Mouse (Mus musculus) forebrain, embryonic 12.5 days (tissue): ENCODE measurements around the gene Cfap299. TPM values are rescaled to one million over a fixed set of nuclear protein-coding genes. Genes with fewer than 3 reads are reported as not detected.

Experiments
- ATAC-seq: fragments of 200-750 bp; cut with Nextera tagmentation; 2 replicates; pipeline ENCODE4 v1.8.0; 2017; ENCODE audit warnings: moderate TSS enrichment; ENCODE audit not compliant: low FRiP score
- H3K27ac ChIP-seq: fragments of 300-500 bp; sonication (generic); 2 replicates; pipeline ENCODE4 v1.5.1; 2016; ENCODE audit warnings: mild to moderate bottlenecking
- H3K27me3 ChIP-seq: fragments of 300-500 bp; sonication (generic); 2 replicates; pipeline ENCODE4 v1.6.1; 2016; ENCODE audit warnings: mild to moderate bottlenecking
- H3K36me3 ChIP-seq: fragments of 300-500 bp; sonication (generic); replicated peaks from 2 replicates; pipeline ENCODE4 v1.6.1; 2016; ENCODE audit warnings: mild to moderate bottlenecking
- H3K4me1 ChIP-seq: fragments of 300-500 bp; sonication (generic); 2 replicates; pipeline ENCODE4 v1.6.1; 2016
- H3K4me2 ChIP-seq: fragments of 300-500 bp; sonication (generic); 2 replicates; pipeline ENCODE4 v1.6.1; 2016; ENCODE audit warnings: mild to moderate bottlenecking, moderate library complexity
- H3K4me3 ChIP-seq: fragments of 300-500 bp; sonication (generic); replicated peaks from 2 replicates; pipeline ENCODE4 v1.5.1; 2016; ENCODE audit warnings: mild to moderate bottlenecking
- H3K9ac ChIP-seq: fragments of 300-500 bp; sonication (generic); 2 replicates; pipeline ENCODE4 v1.6.1; 2016; ENCODE audit warnings: mild to moderate bottlenecking
- H3K9me3 ChIP-seq: fragments of 300-500 bp; sonication (generic); 2 replicates; pipeline ENCODE4 v1.6.1; 2016
- WGBS: fragments of 180-500 bp; shearing (Covaris S2); methylation state at CpG from one replicate; pipeline ENCODE4 v1.1.7; 2016; 5-methylcytosine and 5-hydroxymethylcytosine counted together
- polyA plus RNA-seq: library from polyadenylated mRNA; unstranded; fragments of >200 nt; fragmentation: Nextera tagmentation; extraction: Ambion mirVana; gene quantifications from 2 replicates; pipeline ENCODE4 v1.2.1, GENCODE M21; 2016

Gene Cfap299
- polyA plus RNA-seq, 1 experiment from 2014 or later, result 0.46 TPM

GRCm38 (mm10) chr5:98477261-98477660 lies 148.2 kb downstream of the Cfap299 start:
- no peaks in the 10 kb centered on the region for H3K9me3 ChIP-seq
- 88% methylated on average over 8 of the region's 8 CpGs for WGBS
- H3K27me3 ChIP-seq, result no peaks in the 10 kb centered on the region
- H3K27ac ChIP-seq, result no peak overlapping the region
- H3K4me2 ChIP-seq, result no peak overlapping the region
- no peak overlapping the region for H3K4me3 ChIP-seq
- H3K9ac ChIP-seq, result no peak overlapping the region
- no peaks in the 10 kb centered on the region for H3K4me1 ChIP-seq
- H3K36me3 ChIP-seq, result no peaks in the 10 kb centered on the region
- no peak for ATAC-seq

DNA sequence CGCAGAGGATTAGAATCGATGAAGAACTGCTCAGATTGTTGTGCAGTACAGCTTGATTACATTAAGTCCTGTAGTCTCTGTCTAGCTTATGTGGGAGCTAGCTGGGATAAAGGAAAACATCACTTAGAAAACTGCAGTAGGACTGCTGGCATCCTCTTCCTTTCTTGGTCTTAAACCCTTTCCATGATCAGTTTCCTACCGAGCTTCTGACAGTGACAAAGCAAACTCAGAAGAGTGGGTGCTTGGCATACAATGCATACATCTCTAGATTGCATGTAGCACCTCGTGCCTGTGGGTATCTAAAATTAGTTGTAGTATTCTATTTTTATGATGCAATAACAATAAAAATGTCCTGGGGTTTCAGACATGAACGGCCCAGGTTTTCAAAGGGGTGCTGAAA lies 154.4 kb downstream of the Cfap299 start:
- Histone ChIP-seq H3K4me2 (no peak overlapping the region), H3K4me1 (no peaks in the 10 kb centered on the region), H3K36me3 (no peaks in the 10 kb centered on the region), H3K27me3 (no peaks in the 10 kb centered on the region), H3K27ac (no peak overlapping the region), H3K4me3 (no peak overlapping the region), H3K9ac (no peak overlapping the region), H3K9me3 (no peaks in the 10 kb centered on the region)
- WGBS, result 79% methylated on average over 5 of the region's 5 CpGs
- ATAC-seq, result no peak

- Histone ChIP-seq H3K27ac (no peak overlapping the region), H3K4me1 (no peaks in the 10 kb centered on the region), H3K4me3 (no peak overlapping the region), H3K27me3 (no peaks in the 10 kb centered on the region), H3K36me3 (no peaks in the 10 kb centered on the region), H3K9me3 (no peaks in the 10 kb centered on the region), H3K4me2 (no peak overlapping the region), H3K9ac (no peak overlapping the region)
- no peak for ATAC-seq
- 82% methylated on average over 1 of the region's 1 CpGs for WGBS
Observed at GRCm38 (mm10) chr5:98485189-98485588, 156.1 kb downstream of the Cfap299 start.

DNA sequence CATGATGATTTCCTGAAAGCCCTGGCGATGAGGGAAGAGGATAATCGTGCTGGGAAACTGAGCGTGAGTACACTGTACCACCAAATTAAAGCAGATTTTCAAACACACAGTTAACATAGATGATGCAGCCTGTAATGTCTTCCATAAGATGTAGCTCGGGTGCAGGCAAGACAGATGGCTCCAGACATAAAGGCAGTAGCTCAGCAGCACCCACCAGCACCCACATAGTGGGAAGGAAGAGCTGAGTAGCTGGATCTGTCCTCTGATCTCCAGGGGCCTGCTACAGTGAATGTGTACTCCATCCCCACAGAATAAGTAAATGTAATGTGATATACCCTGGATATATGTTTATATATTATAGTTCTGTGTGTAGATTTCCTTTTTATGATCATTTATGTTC lies 169.2 kb downstream of the Cfap299 start:
- Histone ChIP-seq H3K4me1 (no peaks in the 10 kb centered on the region), H3K4me3 (no peak overlapping the region), H3K27ac (no peak overlapping the region), H3K36me3 (no peaks in the 10 kb centered on the region), H3K9ac (no peak overlapping the region), H3K27me3 (no peaks in the 10 kb centered on the region), H3K9me3 (no peaks in the 10 kb centered on the region), H3K4me2 (no peak overlapping the region)
- 82% methylated on average over 4 of the region's 4 CpGs for WGBS
- ATAC-seq, result no peak

- Histone ChIP-seq H3K9ac (no peak overlapping the region), H3K4me2 (no peak overlapping the region), H3K4me1 (no peaks in the 10 kb centered on the region), H3K36me3 (no peaks in the 10 kb centered on the region), H3K4me3 (no peak overlapping the region), H3K27me3 (no peaks in the 10 kb centered on the region), H3K9me3 (no peaks in the 10 kb centered on the region), H3K27ac (no peak overlapping the region)
- WGBS, result 92% methylated on average over 7 of the region's 7 CpGs
- no peak for ATAC-seq
Observed at GRCm38 (mm10) chr5:98516214-98516613, 187.1 kb downstream of the Cfap299 start.

DNA sequence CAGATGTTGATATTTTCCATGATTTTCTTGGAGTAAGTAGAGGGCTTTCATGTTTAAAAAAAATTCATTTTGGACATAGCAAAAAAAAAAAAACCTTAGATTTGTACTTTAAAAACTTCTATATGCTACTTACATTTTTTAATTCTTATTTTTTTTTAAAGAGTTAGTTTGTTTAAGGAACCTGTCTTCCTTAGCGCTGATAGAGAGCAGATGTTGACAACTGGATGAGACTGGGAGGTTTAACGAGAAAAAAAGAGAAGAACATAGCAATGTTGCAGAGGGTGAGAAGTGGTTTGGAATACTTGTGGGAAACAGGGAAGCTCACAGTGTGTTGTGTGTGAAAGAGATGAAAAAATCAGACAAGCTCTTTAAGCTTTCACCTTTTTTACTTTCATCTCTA lies 191.0 kb downstream of the Cfap299 start:
- no peaks in the 10 kb centered on the region for H3K9me3 ChIP-seq
- H3K27me3 ChIP-seq, result no peaks in the 10 kb centered on the region
- no peak overlapping the region for H3K4me3 ChIP-seq
- no peaks in the 10 kb centered on the region for H3K36me3 ChIP-seq
- H3K4me1 ChIP-seq, result no peaks in the 10 kb centered on the region
- WGBS, result 80% methylated on average over 2 of the region's 2 CpGs
- no peak overlapping the region for H3K9ac ChIP-seq
- H3K4me2 ChIP-seq, result no peak overlapping the region
- no peak overlapping the region for H3K27ac ChIP-seq
- ATAC-seq, result no peak

DNA sequence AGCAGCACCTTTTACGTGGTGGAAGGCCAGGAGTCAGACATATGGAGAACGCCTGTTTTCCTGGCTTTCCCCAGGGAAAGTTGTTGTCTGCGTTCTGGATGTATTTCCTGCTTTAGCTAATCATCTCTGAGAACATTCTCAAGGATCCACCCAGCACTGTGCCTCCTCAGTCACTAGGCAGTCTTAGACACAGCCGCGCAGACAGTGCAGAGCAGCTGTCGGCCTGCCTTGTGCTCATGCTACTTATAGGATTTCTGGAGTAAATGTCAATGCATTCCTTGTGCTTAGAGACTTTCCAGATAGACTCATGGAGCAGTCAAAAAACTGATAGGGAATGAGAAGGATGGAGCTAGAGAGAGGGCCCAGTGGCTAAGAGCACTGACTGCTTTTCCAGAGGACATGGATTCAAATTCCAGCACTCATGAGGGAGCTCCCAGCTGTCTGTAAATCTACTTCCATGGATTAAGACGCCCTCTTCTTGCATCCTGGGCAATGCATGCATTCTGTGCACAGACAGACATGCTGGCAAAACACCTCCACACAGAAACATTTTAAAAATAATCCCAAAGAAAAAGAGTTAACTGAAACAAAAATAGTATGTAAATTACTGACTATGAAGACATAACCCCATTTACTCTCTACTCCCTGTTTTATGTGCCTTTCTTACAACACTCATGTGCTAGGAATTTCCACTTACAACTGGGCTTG lies 193.3 kb downstream of the Cfap299 start:
- Histone ChIP-seq H3K9ac (no peak overlapping the region), H3K27me3 (no peaks in the 10 kb centered on the region), H3K36me3 (no peaks in the 10 kb centered on the region), H3K9me3 (no peaks in the 10 kb centered on the region), H3K4me2 (no peak overlapping the region), H3K4me3 (no peak overlapping the region), H3K27ac (no peak overlapping the region), H3K4me1 (no peaks in the 10 kb centered on the region)
- 91% methylated on average over 7 of the region's 7 CpGs for WGBS
- no peak for ATAC-seq

DNA sequence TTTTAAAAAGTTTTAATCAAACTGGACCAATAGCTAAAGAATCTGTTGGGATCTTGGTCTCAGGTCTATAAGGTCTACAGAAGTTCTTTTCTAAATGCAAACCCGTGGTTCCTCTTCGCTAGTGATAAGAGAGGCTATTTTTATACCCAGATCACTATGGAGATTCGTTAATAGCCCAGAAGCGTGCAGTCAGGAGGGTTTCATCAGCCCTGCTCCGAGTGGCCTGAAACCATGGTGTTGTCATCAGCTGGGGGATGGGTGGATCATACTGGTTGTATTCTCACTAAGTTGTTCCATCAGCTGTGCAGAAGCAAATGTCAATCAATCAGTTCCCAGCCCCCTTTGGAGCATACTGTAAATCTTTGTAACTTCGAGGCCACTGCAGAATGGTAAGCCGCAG lies 193.9 kb downstream of the Cfap299 start:
- Histone ChIP-seq H3K27ac (no peak overlapping the region), H3K9ac (no peak overlapping the region), H3K4me3 (no peak overlapping the region), H3K27me3 (no peaks in the 10 kb centered on the region), H3K36me3 (no peaks in the 10 kb centered on the region), H3K9me3 (no peaks in the 10 kb centered on the region), H3K4me2 (no peak overlapping the region), H3K4me1 (no peaks in the 10 kb centered on the region)
- ATAC-seq, result no peak
- WGBS, result 91% methylated on average over 7 of the region's 7 CpGs

DNA sequence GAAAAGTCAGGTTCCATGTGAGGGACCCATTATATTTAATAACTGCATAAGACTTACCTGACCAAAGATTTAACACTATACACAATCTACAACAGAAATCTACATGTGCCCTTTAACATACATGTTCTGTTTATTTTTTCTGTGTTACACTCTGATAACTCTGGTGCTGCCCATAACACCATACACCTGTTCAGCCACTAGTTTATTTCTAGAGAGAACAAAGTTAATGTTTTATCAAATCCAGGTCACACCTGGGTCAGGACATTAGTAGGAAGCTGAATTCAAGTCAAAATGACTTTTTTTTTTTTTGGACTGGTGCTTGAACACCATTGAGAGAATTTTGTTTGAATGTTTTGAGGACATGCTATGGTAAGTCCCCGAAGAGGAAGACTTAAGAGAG lies 194.7 kb downstream of the Cfap299 start:
- 100% methylated on average over 1 of the region's 1 CpGs for WGBS
- no peak for ATAC-seq
- no peak overlapping the region for H3K27ac ChIP-seq
- no peaks in the 10 kb centered on the region for H3K27me3 ChIP-seq
- no peaks in the 10 kb centered on the region for H3K36me3 ChIP-seq
- H3K4me1 ChIP-seq, result no peaks in the 10 kb centered on the region
- no peak overlapping the region for H3K4me2 ChIP-seq
- no peak overlapping the region for H3K4me3 ChIP-seq
- H3K9ac ChIP-seq, result no peak overlapping the region
- H3K9me3 ChIP-seq, result no peaks in the 10 kb centered on the region

- 93% methylated on average over 1 of the region's 1 CpGs for WGBS
- H3K9ac ChIP-seq, result no peak overlapping the region
Observed at GRCm38 (mm10) chr5:98541333-98541732, 212.2 kb downstream of the Cfap299 start.

GRCm38 (mm10) chr5:98550285-98550684 lies 221.2 kb downstream of the Cfap299 start:
- Histone ChIP-seq H3K27ac (no peak overlapping the region), H3K9ac (no peak overlapping the region), H3K4me3 (no peak overlapping the region), H3K4me1 (0 out of 2 replicates have a peak, but pooled peaks cover 5% of the 10 kb centered on the region), H3K4me2 (no peak overlapping the region), H3K9me3 (no peaks in the 10 kb centered on the region), H3K36me3 (no peaks in the 10 kb centered on the region), H3K27me3 (no peaks in the 10 kb centered on the region)
- ATAC-seq, result no peak
- 67% methylated on average over 5 of the region's 5 CpGs for WGBS

More at GRCm38 (mm10) chr5:98541333-98541732, 212.2 kb downstream of the Cfap299 start:
- no peaks in the 10 kb centered on the region for H3K27me3 ChIP-seq
- H3K36me3 ChIP-seq, result no peaks in the 10 kb centered on the region
- ATAC-seq, result no peak
- H3K9me3 ChIP-seq, result no peaks in the 10 kb centered on the region
- no peak overlapping the region for H3K4me3 ChIP-seq
- no peak overlapping the region for H3K27ac ChIP-seq
- H3K4me2 ChIP-seq, result no peak overlapping the region
- H3K4me1 ChIP-seq, result no peaks in the 10 kb centered on the region

DNA sequence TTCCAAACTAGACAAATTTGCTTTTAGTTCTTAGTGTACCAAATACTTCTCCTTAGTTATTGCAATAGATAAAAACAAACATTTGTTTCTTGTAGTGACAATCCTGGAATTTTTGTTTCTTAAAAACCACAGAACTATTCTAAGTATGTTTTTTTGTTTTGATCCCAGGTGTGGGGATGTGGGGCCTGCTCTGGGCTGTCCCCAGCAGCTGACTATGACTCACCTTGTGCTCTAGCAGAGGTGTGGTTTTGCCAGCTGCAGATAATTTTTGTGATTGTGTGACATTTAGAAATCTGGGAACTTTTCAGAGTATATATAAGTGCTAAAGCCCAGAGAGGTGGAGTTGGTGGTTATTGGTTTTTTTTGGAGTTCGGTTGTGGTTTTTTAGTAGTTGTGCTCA lies 221.8 kb downstream of the Cfap299 start:
- H3K27me3 ChIP-seq, result no peaks in the 10 kb centered on the region
- no peaks in the 10 kb centered on the region for H3K9me3 ChIP-seq
- H3K36me3 ChIP-seq, result no peaks in the 10 kb centered on the region
- no peak overlapping the region for H3K4me3 ChIP-seq
- no peak for ATAC-seq
- no peak overlapping the region for H3K9ac ChIP-seq
- H3K27ac ChIP-seq, result no peak overlapping the region
- H3K4me1 ChIP-seq, result 0 out of 2 replicates have a peak, but pooled peaks cover 5% of the 10 kb centered on the region
- no peak overlapping the region for H3K4me2 ChIP-seq
- 94% methylated on average over 1 of the region's 1 CpGs for WGBS

GRCm38 (mm10) chr5:98552395-98552794 lies 223.3 kb downstream of the Cfap299 start, which contains the start of gene Gm11111:
Gene Gm11111 (plus strand): TSS chr5:98552695.
- Histone ChIP-seq H3K27ac (no peak within 1 kb of the TSS), H3K27me3 (no peaks in the 10 kb centered on the region), H3K36me3 (no peaks in the 10 kb centered on the region), H3K9me3 (no peaks in the 10 kb centered on the region), H3K4me1 (0 out of 2 replicates have a peak, but pooled peaks cover 5% of the 10 kb centered on the region), H3K4me2 (no peak within 1 kb of the TSS), H3K4me3 (no peak within 1 kb of the TSS), H3K9ac (no peak within 1 kb of the TSS)
- ATAC-seq, result no peak
